Mouse (Mus musculus) layer of hippocampus, postnatal 25 days (tissue): ENCODE data around the gene Sox5. TPM values are rescaled to one million over a fixed set of nuclear protein-coding genes. Genes with fewer than 3 reads are reported as not detected.

ENCODE experiments used
- DNase-seq, 2 experiments: peaks; one replicate each; pipeline ENCODE4 v3.0.0; 2022; ENCODE audit warnings: mixed read lengths in 2 of 2, low spot score in 1 of 2; ENCODE audit errors: extremely low spot score in 1 of 2
- total RNA-seq, 2 experiments: library from RNA; stranded (reverse); gene quantifications; 2 replicates each; pipeline ENCODE4 v1.2.3; 2021

The Sox5 gene
- total RNA-seq, 2 experiments from 2014 or later: 31.4 to 38.6 TPM

- DNase-seq: no peak
Measured at GRCm38 (mm10) chr6:143843933-143844700, 937.7 kb downstream of the Sox5 start.

- no peak for DNase-seq
Measured at GRCm38 (mm10) chr6:143841954-143842353, 939.8 kb downstream of the Sox5 start.

- no peak for DNase-seq
Measured at GRCm38 (mm10) chr6:143841109-143841638, 940.6 kb downstream of the Sox5 start.

GRCm38 (mm10) chr6:143838384-143839076 lies 943.2 kb downstream of the Sox5 start:
- DNase-seq: no peak

- no peak for DNase-seq
Measured at GRCm38 (mm10) chr6:143835331-143835730, 946.4 kb downstream of the Sox5 start.

GRCm38 (mm10) chr6:143833986-143834385 lies 947.8 kb downstream of the Sox5 start:
- no peak for DNase-seq

- DNase-seq: no peak
Measured at GRCm38 (mm10) chr6:143833182-143833558, 948.6 kb downstream of the Sox5 start.

GRCm38 (mm10) chr6:143832483-143833181 lies 949.1 kb downstream of the Sox5 start:
- no peak for DNase-seq

GRCm38 (mm10) chr6:143831246-143831645 lies 950.5 kb downstream of the Sox5 start:
- DNase-seq: no peak

GRCm38 (mm10) chr6:143830131-143830530 lies 951.6 kb downstream of the Sox5 start:
- DNase-seq: no peak

GRCm38 (mm10) chr6:143826786-143827185 lies 955.0 kb downstream of the Sox5 start:
- no peak for DNase-seq

GRCm38 (mm10) chr6:143825966-143826365 lies 955.8 kb downstream of the Sox5 start:
- no peak for DNase-seq

- DNase-seq: no peak
Measured at GRCm38 (mm10) chr6:143825086-143825485, 956.7 kb downstream of the Sox5 start.

GRCm38 (mm10) chr6:143788446-143788845 lies 993.3 kb downstream of the Sox5 start:
- DNase-seq: no peak

GRCm38 (mm10) chr6:143787360-143787759 lies 994.4 kb downstream of the Sox5 start:
- no peak for DNase-seq

GRCm38 (mm10) chr6:143785685-143786084 lies 996.1 kb downstream of the Sox5 start:
- no peak for DNase-seq
